Mouse (Mus musculus) T-cell, adult 2 months (primary cell): ENCODE data around the gene P2rx7.
"Not testable (repeated sequence)": the region's sequence is repeated elsewhere in the genome, so short reads cannot be mapped to it uniquely, and the experiment has no call there.

Experiments used
- DNase-seq: peaks from one replicate; pipeline ENCODE4 v3.0.0; 2022; ENCODE audit warnings: low spot score

Gene P2rx7

DNA sequence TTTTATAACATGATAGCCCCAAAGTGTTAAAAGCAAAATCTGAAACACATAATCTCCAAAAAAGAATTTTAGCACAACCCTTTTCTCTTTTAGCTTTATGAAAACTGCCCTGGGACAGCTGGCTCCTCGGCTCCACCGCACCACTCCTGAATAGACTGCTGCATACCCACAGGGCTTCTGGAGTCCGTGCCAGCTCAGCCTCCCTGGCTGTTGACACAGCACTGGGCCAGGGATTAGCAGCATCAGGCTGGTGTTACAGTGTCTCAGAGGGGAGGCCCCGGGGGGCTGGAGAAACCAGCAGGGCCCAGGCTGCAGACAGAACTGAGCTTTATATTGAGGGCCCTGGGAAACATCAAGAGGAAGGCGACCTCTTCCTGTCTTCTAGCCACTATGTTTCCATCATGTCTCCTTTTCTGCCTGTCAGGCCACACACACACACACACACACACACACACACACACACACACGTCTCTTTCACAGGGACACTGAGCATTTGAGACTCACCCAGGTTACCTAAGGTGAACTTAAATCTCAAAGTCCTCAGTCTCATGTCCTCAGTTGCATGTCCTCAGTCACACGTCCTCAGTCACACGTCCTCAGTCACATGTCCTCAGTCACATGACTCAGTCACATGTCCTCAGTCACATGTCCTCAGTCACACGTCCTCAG is 3.7 kb downstream of the P2rx7 start:
- DNase-seq, result no peak

GRCm38 (mm10) chr5:122647952-122648374 is 4.3 kb downstream of the P2rx7 start:
- DNase-seq, result not testable (repeated sequence)

DNA sequence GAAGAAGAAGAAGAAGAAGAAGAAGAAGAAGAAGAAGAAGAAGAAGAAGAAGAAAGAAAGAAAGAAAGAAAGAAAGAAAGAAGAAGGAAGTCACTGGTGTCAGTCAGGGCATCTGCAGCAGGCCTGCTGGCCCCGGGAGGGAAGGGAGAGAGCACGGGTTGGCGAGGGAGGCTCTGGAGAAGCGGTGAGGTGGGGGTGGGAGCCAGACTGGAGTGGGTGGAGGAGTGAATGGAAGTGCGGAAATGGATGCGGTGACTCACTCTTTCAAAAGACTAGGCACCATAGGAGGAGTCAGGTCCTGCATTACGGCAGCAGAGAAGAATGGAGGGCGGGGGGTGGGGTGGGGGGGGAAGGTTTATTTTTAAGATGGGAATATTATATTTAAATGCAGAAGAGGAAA is 5.6 kb downstream of the P2rx7 start:
- no peak for DNase-seq

- peak; percentile 36 for DNase-seq
Observed at GRCm38 (mm10) chr5:122650100-122650499, 6.4 kb downstream of the P2rx7 start.

GRCm38 (mm10) chr5:122652506-122652905 is 8.8 kb downstream of the P2rx7 start:
- peak; percentile 47 for DNase-seq

- DNase-seq, result peak; percentile 76
Observed at GRCm38 (mm10) chr5:122653112-122653445, 9.4 kb downstream of the P2rx7 start.

- no peak for DNase-seq
Observed at GRCm38 (mm10) chr5:122653446-122654267, 9.9 kb downstream of the P2rx7 start.

- no peak for DNase-seq
Observed at GRCm38 (mm10) chr5:122654268-122654573, 10.5 kb downstream of the P2rx7 start.

GRCm38 (mm10) chr5:122656808-122657207 is 13.1 kb downstream of the P2rx7 start:
- no peak for DNase-seq

DNA sequence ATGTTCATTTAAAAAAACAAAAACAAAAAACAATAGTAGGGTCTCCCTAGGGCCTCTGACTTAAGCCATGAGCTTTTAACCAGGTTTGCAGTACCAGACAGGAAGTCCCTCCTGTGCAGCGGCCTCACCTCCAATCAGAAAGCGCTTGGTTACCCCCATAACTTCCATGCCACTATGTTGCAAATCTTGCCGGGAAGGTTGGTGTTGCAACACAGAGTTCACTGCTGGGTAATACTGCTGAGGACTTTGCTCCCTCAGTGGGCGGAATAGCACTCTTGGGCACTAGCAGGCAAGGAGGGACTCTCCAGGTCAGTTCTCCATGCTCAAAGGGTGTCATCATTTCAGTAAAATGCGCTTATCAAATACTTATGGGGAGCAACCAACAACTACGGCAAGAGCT is 18.8 kb downstream of the P2rx7 start:
- DNase-seq, result no peak

DNA sequence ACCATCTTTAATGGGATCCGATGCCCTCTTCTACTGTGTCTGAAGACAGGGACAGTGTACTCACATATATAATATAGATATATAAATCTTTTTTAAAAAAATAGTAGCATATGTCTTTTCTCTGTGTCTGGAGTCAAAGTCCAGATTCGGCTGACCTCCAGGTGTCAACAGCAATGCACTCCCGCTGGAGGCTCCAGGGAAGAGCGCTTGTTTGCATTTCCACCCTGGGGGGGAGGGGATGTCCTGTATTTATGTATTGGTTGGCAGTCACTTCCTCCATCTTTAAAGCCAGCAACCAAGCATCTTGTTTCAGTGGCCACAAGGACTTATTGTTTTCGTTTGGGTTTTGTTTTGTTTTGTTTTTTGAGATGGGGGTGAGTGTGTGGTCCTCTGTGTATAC is 21.3 kb downstream of the P2rx7 start:
- no peak for DNase-seq

DNA sequence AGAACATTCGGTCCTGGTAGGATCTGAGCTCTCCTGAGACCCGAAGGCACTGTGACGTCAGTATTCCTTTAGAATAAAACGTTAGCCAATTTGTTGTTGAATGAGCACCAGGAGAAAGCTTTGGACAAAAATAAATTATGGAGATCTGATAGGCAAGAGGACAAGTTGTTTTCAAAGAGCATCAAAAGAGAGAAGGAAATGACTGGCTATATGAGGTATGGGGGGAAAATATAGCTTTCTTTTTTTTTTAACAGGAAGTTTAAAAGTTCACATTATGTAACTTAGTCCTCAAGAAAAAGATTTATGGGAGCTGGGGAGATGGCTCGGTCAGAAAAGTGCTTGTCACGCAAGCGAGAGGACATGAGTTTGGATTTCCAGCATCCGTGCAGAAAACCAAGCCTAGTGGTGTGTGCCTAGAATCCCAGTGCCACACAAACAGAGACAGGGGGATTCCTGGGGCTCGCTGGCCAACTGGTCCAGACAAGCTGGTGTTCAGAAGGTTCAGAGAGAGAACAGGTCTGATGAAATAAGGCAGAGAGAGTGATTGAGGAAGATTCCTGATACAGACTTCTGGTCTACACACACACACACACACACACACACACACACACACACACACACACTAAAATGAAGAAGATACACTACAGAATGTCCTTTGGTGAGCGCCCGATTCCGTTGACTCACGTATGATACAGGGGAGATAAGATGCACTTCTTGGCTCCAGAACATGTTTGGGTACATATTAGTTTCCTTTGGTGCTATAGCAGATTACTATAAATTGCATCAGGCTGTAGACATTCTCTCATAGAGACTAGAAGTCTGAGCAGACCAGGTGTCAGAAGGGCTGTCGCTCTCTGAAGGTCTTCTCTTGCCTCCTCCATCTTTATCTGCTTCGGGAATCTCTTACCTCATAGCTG is 25.5 kb downstream of the P2rx7 start:
- DNase-seq, result no peak

GRCm38 (mm10) chr5:122671641-122672040 is 27.9 kb downstream of the P2rx7 start:
- DNase-seq, result peak; percentile 44

DNA sequence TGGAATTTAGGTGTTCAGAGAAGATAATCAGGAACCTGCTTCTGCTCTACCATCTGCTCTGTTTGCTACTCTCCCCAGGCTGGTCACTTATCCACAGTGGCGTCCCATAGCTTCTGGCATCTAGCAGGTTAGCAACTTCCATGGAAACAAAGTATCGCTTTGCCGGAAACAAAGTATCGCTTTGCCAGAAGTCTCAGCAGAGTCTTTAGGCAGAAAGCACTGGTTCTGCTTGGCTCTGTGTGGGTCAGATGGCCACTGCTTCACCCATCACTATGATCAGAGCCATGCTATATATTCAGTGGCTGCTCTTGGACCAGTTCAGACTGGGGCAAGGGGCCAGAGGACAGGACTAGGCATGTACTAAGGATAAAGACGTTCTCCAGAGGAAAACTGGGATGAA is 28.6 kb downstream of the P2rx7 start:
- no peak for DNase-seq

GRCm38 (mm10) chr5:122676002-122676401 is 32.3 kb downstream of the P2rx7 start:
- DNase-seq, result no peak

- peak; percentile 27 for DNase-seq
Observed at GRCm38 (mm10) chr5:122677983-122678382, 34.3 kb downstream of the P2rx7 start.

DNA sequence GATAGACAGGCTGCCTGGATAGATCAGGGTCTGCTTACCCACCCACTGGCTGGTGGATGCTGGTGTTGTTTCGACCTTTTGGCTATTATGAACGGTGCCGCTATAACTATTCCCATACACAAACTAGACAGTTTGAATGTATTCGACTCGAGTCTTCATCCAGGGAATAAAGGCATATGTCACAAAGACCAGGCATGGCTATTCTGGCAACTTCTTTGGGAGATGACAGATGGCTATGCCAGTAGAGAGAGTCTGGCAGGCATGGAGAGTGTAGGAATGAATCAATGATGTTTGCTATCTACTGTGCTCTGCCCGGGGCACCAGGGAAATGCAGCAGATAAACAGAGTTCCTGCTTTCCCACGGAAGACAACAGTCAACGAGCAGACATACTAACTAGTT is 36.2 kb downstream of the P2rx7 start:
- DNase-seq, result no peak

GRCm38 (mm10) chr5:122681276-122681675 is 37.6 kb downstream of the P2rx7 start:
- no peak for DNase-seq

GRCm38 (mm10) chr5:122683926-122684325 is 40.2 kb downstream of the P2rx7 start:
- DNase-seq, result no peak

- DNase-seq, result no peak
Observed at GRCm38 (mm10) chr5:122687391-122687790, 43.7 kb downstream of the P2rx7 start.

DNA sequence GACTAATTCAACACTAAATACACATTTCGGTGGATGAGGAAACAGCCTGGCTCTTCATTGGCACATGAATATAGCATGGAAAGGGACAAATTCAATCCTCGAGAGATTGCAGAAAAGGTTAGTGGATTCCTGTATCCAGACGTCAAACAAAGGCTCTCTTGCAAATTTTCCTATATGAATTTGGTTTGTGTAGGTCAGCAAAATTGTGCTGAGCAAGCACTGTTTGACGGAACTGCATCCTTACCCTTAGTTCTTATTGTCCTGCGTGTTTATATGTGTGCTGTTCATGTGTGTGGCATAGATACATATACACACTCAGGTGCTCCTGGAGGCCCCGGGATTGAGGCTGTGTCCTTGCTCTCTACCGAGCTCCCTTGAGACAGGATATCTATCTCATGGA is 45.4 kb downstream of the P2rx7 start:
- no peak for DNase-seq

DNA sequence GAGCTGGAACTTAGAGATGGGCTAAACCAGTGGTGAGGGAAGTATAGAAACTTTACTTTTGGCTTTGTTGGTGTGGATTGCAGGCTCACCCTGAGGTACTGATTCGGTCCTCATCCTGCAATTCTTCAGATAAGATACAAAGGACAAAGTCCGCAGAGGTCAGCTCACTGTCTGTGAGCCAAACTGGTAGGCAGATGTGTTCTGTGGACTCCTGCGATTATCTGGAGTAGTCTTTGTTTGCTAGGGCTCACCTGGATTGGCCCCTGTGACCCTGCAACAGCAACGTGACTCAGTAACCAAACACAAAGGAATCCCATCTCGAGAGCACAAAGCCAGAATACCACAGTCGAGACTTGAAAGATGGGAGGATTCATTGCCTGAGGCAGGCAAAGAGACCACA is 46.8 kb downstream of the P2rx7 start:
- no peak for DNase-seq
